Mouse (Mus musculus) lung, postnatal 0 days (tissue): Measurements from ENCODE around the gene Xndc1. TPM values are rescaled to one million over a fixed set of nuclear protein-coding genes. Genes with fewer than 3 reads are reported as not detected.

Experiments
- ATAC-seq: fragments of 200-750 bp; cut with Nextera tagmentation; 2 replicates; pipeline ENCODE4 v1.8.0; 2017; ENCODE audit warnings: moderate library complexity
- DNase-seq: peaks from one replicate; pipeline ENCODE4 v3.0.0-alpha.2; 2016; ENCODE audit warnings: low spot score
- H3K27ac ChIP-seq: fragments of 300-500 bp; sonication (generic); 2 replicates; pipeline ENCODE4 v1.5.1; 2014; ENCODE audit warnings: antibody characterized with exemption, mild to moderate bottlenecking, low read length, mixed read lengths
- H3K27me3 ChIP-seq: fragments of 300-500 bp; sonication (generic); replicated peaks from 2 replicates; pipeline ENCODE4 v1.6.1; 2014; ENCODE audit warnings: low read length, mixed read lengths; ENCODE audit not compliant: insufficient read depth
- H3K36me3 ChIP-seq: fragments of 300-500 bp; sonication (generic); 2 replicates; pipeline ENCODE4 v1.6.1; 2014; ENCODE audit warnings: low read length, mixed read lengths; ENCODE audit not compliant: insufficient read depth
- H3K4me1 ChIP-seq: fragments of 300-500 bp; sonication (generic); 2 replicates; pipeline ENCODE4 v1.6.1; 2014; ENCODE audit warnings: antibody characterized with exemption, low read depth, low read length, mixed read lengths; ENCODE audit not compliant: insufficient read depth
- H3K4me2 ChIP-seq: fragments of 300-500 bp; sonication (generic); replicated peaks from 2 replicates; pipeline ENCODE4 v1.6.1; 2014; ENCODE audit warnings: low read depth, mild to moderate bottlenecking, low read length, moderate library complexity, mixed read lengths
- H3K4me3 ChIP-seq: fragments of 300-500 bp; sonication (generic); 2 replicates; pipeline ENCODE4 v1.5.1; 2014; ENCODE audit warnings: low read depth, low read length
- H3K9ac ChIP-seq: fragments of 300-500 bp; sonication (generic); replicated peaks from 2 replicates; pipeline ENCODE4 v1.6.1; 2014; ENCODE audit warnings: low read depth, mild to moderate bottlenecking
- H3K9me3 ChIP-seq: fragments of 300-500 bp; sonication (generic); 2 replicates; pipeline ENCODE4 v1.6.1; 2016; ENCODE audit warnings: low read length, mixed read lengths
- CTCF ChIP-seq: IDR thresholded peaks from 2 replicates; pipeline ENCODE4 v1.5.1; 2016; ENCODE audit warnings: antibody characterized with exemption, mild to moderate bottlenecking
- EP300 ChIP-seq: IDR thresholded peaks from 2 replicates; pipeline ENCODE4 v1.6.1; 2016; ENCODE audit warnings: antibody characterized with exemption, mild to moderate bottlenecking, control low read depth
- WGBS: fragments of 180-500 bp; shearing (Covaris S2); extraction: QIAGEN DNeasy Blood & Tissue Kit; methylation state at CpG from one replicate; pipeline ENCODE4 v1.1.7; 2014; 5-methylcytosine and 5-hydroxymethylcytosine counted together
- polyA plus RNA-seq: library from polyadenylated mRNA; unstranded; fragments of >200 nt; fragmentation: Nextera tagmentation; extraction: Ambion mirVana; gene quantifications from 2 replicates; pipeline ENCODE4 v1.2.1, GENCODE M21; 2015

Gene Xndc1
- polyA plus RNA-seq, 1 experiment from 2014 or later, result 6.2 TPM

DNA sequence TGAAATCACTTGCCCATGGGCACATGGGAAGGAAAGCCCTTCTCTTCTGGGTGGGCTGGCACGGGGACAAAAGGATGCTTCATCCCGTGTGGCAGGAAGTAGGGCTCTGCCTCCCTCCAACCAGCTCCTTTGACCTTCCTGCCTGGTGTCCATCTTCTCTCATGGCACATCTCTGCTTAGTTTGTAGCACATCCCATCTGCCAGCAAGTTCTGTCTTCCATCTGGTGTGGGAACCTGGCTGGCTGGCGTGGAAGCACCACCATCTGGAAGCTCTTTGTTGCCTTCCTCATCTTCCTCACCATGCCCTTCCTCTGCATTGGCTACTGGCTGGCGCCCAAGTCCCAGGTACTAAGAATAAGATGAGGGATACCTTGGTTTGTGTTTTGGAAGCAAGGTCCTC is 22.0 kb downstream of the Xndc1 start:
- Histone ChIP-seq H3K9me3 (no peaks in the 10 kb centered on the region), H3K36me3 (peaks cover under 1% of the 10 kb centered on the region; the same call in 1 of the 2 replicates), H3K4me1 (no peaks in the 10 kb centered on the region), H3K27ac (no peak overlapping the region), H3K4me2 (no peak overlapping the region), H3K27me3 (no peaks in the 10 kb centered on the region), H3K4me3 (no peak overlapping the region), H3K9ac (no peak overlapping the region)
- DNase-seq (no peak), ATAC-seq (no peak)
- TF ChIP-seq EP300 (no peak), CTCF (no peak)
- WGBS, result 76% methylated on average over 4 of the region's 4 CpGs

DNA sequence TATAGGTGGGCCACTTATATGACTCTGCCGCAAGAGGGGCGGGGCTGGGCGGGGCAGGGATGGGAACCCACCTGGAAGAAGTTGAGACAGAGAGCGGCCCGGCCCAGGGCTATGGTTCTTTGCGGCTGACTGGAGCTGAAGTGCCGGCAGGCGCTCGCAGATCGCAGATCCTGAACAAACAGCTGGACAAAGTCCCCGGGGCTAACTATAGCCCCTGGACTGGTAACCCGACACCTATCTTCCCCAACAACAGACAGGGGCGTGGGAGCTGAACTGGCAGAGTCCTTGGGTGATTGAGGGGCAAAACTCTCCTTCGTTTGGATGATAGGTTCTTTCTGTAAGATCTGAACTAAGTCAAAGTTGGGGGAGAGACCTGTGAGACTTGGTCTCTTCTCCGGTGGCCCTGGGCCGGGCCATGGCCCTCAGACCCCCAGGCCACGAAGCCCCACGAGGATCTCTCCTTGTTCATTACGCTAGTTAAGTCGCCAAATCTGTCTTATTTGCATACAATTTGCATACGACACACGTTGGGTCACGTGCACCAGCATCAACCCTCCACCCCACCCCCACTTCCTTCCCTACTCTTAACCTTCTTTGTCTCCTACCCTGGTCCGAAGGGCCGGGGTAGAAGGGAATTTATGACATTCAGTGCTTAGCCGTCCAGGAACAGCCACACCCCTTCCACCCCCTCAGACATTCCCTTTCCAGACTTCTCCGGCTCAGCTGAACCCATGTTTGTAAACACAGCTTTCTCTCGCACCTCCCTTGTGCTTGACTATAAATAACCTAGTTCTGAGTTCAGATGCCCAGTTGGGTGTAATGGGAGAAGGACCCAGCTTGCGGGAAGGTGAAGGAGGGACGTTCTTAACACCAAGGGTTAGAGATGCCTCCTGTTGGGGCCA is 34.7 kb downstream of the Xndc1 start:
- Histone ChIP-seq H3K4me2 (peak overlapping the region; percentile 71), H3K9me3 (no peaks in the 10 kb centered on the region), H3K27me3 (no peaks in the 10 kb centered on the region), H3K4me3 (peak overlapping the region; percentile 34), H3K9ac (no peak overlapping the region), H3K36me3 (no peaks in the 10 kb centered on the region), H3K4me1 (peaks cover 10% of the 10 kb centered on the region; the same call in 1 of the 2 replicates), H3K27ac (no peak overlapping the region)
- DNase-seq (peak; percentile 85), ATAC-seq (peak; percentile 88)
- TF ChIP-seq EP300 (no peak), CTCF (no peak)
- WGBS, result 7% methylated on average over 30 of the region's 30 CpGs

DNA sequence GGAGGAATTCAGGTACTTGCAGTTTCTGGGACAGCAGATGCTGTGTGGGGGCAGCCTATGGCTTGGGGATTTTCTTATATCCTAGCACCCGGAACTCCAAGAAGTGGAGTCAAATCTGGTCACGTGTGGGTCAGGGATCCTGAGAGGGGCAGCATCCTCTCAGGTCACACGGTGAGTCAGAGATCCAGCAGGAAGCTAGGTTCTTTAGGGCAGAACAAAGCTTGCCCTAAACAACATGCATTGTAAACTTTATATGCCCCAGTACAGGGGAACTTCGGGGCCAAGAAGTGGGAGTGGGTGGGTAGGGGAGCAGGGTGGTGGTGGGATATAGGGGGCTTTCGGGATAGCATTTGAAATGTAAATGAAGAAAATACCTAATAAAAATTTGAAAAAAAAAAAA is 35.6 kb downstream of the Xndc1 start:
- Histone ChIP-seq H3K4me2 (0 out of 2 replicates have a peak overlapping the region, but pooled peaks have one; percentile 71), H3K36me3 (no peaks in the 10 kb centered on the region), H3K4me1 (peaks cover 10% of the 10 kb centered on the region; the same call in 1 of the 2 replicates), H3K9me3 (no peaks in the 10 kb centered on the region), H3K27ac (no peak overlapping the region), H3K4me3 (no peak overlapping the region), H3K27me3 (no peaks in the 10 kb centered on the region), H3K9ac (no peak overlapping the region)
- no peak for ATAC-seq
- DNase-seq, result no peak
- 67% methylated on average over 5 of the region's 5 CpGs for WGBS
- TF ChIP-seq EP300 (no peak), CTCF (no peak)

DNA sequence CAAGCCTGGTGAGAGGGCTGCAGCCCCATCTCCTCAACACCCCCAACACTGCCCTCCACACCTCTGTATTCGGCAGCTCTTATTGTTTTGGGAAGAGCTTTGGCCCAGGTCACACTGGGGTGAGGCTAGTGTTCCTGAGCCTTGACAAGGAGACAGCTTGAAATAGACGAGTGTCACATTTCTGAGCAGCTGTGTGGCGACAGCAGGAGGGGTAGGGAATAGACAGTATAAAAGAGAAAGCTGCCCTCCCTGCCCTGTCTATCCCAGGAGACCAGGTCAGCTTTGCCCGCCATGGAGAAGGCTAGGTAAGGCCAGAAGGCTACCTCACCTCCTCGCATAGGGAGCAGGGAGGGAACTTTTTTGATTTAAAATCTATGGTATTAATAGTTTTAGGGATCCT is 36.2 kb downstream of the Xndc1 start, which contains the start of gene Art1:
Gene Art1, plus strand, starts transcription at position 257 of the 400 bp plus-strand sequence.
- no peak for TF ChIP-seq CTCF
- no peak for TF ChIP-seq EP300
- no peak within 1 kb of the TSS for H3K9ac ChIP-seq
- H3K4me1 ChIP-seq, result peaks cover 10% of the 10 kb centered on the region; the same call in 1 of the 2 replicates
- H3K9me3 ChIP-seq, result no peaks in the 10 kb centered on the region
- H3K27me3 ChIP-seq, result no peaks in the 10 kb centered on the region
- peak within 1 kb of the TSS; percentile 71; the same call in 1 of the 2 replicates for H3K4me2 ChIP-seq
- DNase-seq, result no peak
- ATAC-seq, result no peak
- H3K4me3 ChIP-seq, result no peak within 1 kb of the TSS
- 60% methylated on average over 5 of the region's 5 CpGs for WGBS
- H3K36me3 ChIP-seq, result no peaks in the 10 kb centered on the region
- no peak within 1 kb of the TSS for H3K27ac ChIP-seq

DNA sequence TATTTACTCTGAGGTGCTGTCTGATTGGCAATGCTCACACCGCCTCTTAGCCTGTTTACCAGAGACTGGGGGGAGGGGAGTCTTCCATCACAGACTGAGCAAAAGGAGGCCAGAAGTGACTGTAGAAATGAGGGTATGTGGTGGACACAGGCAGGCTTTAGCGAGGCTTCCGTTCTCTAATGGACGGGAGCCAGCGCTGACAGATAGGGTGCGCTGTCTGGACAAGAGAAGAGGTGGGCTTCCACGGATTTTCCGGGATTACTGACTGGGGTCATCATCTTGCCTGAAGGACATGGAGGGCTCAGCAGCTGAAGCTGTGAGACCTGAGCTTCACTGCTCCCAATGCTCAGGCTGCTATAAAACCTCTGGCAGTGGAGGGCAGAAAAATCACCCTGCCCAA is 36.9 kb downstream of the Xndc1 start:
- TF ChIP-seq EP300 (no peak), CTCF (peak; percentile 17; the same call in 1 of the 2 replicates)
- WGBS, result 42% methylated on average over 8 of the region's 8 CpGs
- H3K4me1 ChIP-seq, result peaks cover 14% of the 10 kb centered on the region
- no peak overlapping the region for H3K4me3 ChIP-seq
- no peak overlapping the region for H3K4me2 ChIP-seq
- no peak overlapping the region for H3K9ac ChIP-seq
- H3K9me3 ChIP-seq, result no peaks in the 10 kb centered on the region
- DNase-seq, result no peak
- H3K27ac ChIP-seq, result no peak overlapping the region
- no peak for ATAC-seq
- no peaks in the 10 kb centered on the region for H3K27me3 ChIP-seq
- H3K36me3 ChIP-seq, result no peaks in the 10 kb centered on the region

DNA sequence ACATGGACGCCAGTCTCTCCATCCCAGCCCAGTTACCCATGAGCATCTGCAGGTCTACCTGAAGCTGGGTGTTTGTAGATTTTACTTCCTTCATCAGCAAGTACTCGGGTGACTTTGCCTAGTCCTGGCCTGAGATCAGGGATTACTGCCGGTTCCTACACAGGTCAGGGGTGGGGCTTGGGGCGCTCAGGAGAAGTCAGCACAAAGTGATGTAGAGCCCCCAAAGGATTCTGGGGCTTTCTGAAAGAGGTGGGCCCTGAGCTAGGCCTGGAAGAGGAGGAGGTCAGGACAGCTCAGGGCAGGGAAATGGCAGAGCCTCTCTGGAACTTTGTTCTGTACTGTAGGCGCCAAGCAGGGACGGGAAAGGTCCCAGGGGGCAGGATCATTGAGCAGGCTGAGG is 37.4 kb downstream of the Xndc1 start:
- H3K4me1 ChIP-seq, result peaks cover 14% of the 10 kb centered on the region
- no peaks in the 10 kb centered on the region for H3K36me3 ChIP-seq
- no peaks in the 10 kb centered on the region for H3K9me3 ChIP-seq
- H3K9ac ChIP-seq, result no peak overlapping the region
- H3K27me3 ChIP-seq, result no peaks in the 10 kb centered on the region
- ATAC-seq, result no peak
- DNase-seq, result no peak
- H3K27ac ChIP-seq, result no peak overlapping the region
- no peak overlapping the region for H3K4me2 ChIP-seq
- WGBS, result 52% methylated on average over 6 of the region's 6 CpGs
- TF ChIP-seq EP300 (no peak), CTCF (no peak)
- H3K4me3 ChIP-seq, result no peak overlapping the region
